In the genomic region with DNA sequence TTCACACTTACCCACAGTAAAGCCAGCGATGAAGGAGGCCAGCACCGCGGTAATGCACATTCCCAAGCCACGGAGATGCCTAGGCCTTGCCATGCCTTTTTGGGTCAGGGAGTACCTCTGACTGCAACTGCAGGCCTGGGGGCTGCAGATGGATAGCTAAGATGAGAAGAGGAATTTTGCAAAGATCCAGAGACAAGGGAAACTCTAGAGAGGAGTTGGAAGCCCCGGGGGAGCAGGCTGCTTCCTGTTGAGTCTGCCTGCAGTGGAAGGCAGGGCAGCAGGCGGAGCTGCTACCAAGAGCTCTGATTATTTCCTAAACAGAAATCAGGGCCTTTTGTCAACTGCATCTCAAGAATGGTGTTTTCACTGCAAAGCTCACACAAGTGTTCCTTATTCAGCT, we compare ENCODE assay signal across 9 mouse cellular contexts. TPM values are rescaled to one million over a fixed set of nuclear protein-coding genes. Genes with fewer than 3 reads are reported as not detected.
DNase-seq lines count a peak whose midpoint lies in the region; ATAC-seq lines count a peak whose summit lies in the region.
"Had no signal": no experiment of that assay in that cellular context is flagged by ENCODE, and none has a peak within 500 bp of the region (broad histone marks: within the 10 kb centered on the region; RNA-seq: fewer than 3 reads in every experiment).

No protein-coding gene starts in this region.

- H3K4me1 ChIP-seq in neural tube, embryonic 15.5 days = no peaks in the 10 kb centered on the region
- no peaks in the 10 kb centered on the region for H3K4me1 ChIP-seq in kidney, embryonic 14.5 days (ENCODE audit: control insufficient read depth, insufficient read depth, low read length)

- H3K27me3 ChIP-seq in neural tube, embryonic 15.5 days (replicated peaks) = no peaks in the 10 kb centered on the region
- H3K27me3 ChIP-seq in kidney, embryonic 14.5 days (ENCODE audit: control insufficient read depth, insufficient read depth, low read length) = no peaks in the 10 kb centered on the region

- H3K9ac ChIP-seq in neural tube, embryonic 15.5 days (replicated peaks) = no peak overlapping the region
- no peak overlapping the region for H3K9ac ChIP-seq in kidney, embryonic 14.5 days (ENCODE audit: low read depth, low read length)

- H3K36me3 ChIP-seq in neural tube, embryonic 15.5 days = no peaks in the 10 kb centered on the region
- H3K36me3 ChIP-seq in kidney, embryonic 14.5 days (ENCODE audit: control insufficient read depth, insufficient read depth, low read length) = no peaks in the 10 kb centered on the region

- no peak overlapping the region for H3K4me2 ChIP-seq in neural tube, embryonic 15.5 days
- no peak overlapping the region; the same call in 1 of the 2 replicates for H3K4me2 ChIP-seq in kidney, embryonic 14.5 days (replicated peaks; ENCODE audit: low read depth, low read length)

- H3K27ac ChIP-seq in neural tube, embryonic 15.5 days (replicated peaks) = no peak overlapping the region
- no peak overlapping the region for H3K27ac ChIP-seq in kidney, embryonic 14.5 days (ENCODE audit: low read depth, low read length)

- 37% methylated on average over 6 of the region's 6 CpGs for WGBS in neural tube, embryonic 15.5 days
- WGBS in kidney, embryonic 14.5 days = 30% methylated on average over 6 of the region's 6 CpGs

- no peak for ATAC-seq in neural tube, embryonic 15.5 days (ENCODE audit: low FRiP score)
- ATAC-seq in kidney, embryonic 14.5 days (ENCODE audit: low FRiP score, low TSS enrichment) = peak; percentile 49; the same call in 1 of the 2 replicates
- ATAC-seq in granulocyte monocyte progenitor cell, adult 5-6 weeks (replicated peaks; ENCODE audit: poor library complexity, severe bottlenecking) = no peak

- peak; percentile 24 for DNase-seq in neural tube, embryonic 10.5 days (ENCODE audit: extremely low spot score, low spot score)
- peak; percentile 94 for DNase-seq in heart, adult 11 months
- DNase-seq in testis, postnatal 14 days (ENCODE audit: low spot score) = peak; percentile 13
- no peak for DNase-seq in adrenal gland, postnatal 14 days
- DNase-seq in cerebellum, adult 9-10 months = no peak

- no peaks in the 10 kb centered on the region for H3K9me3 ChIP-seq in neural tube, embryonic 15.5 days (replicated peaks)
- H3K9me3 ChIP-seq in kidney, embryonic 14.5 days (ENCODE audit: control insufficient read depth, low read length) = no peaks in the 10 kb centered on the region

- no peak overlapping the region for H3K4me3 ChIP-seq in neural tube, embryonic 15.5 days (replicated peaks)
- peak overlapping the region; percentile 18; the same call in 1 of the 2 replicates for H3K4me3 ChIP-seq in kidney, embryonic 14.5 days (ENCODE audit: low read length)

RNA-seq across cellular contexts. Expression of gene Naalad2, which starts 17.0 kb away (rescaled TPM):
- 1.6 and 2.1 TPM in 2 replicates for polyA plus RNA-seq in neural tube, embryonic 15.5 days (2015; fragmentation: Nextera tagmentation; extraction: Ambion mirVana)
- polyA plus RNA-seq in kidney, embryonic 14.5 days (2014; fragmentation: Nextera tagmentation; extraction: Ambion mirVana) = 4.1 and 4.4 TPM in 2 replicates
- 5.4 and 8.1 TPM in 2 replicates for total RNA-seq in adrenal gland, postnatal 14 days (2021)
- total RNA-seq in granulocyte monocyte progenitor cell, adult 5-6 weeks (2014; fragmentation: Nextera tagmentation) = not detected in 2 replicates
- total RNA-seq in granulocyte monocyte progenitor cell, adult 5-6 weeks (2017) = not detected in 2 replicates

RNA-seq across cellular contexts. Expression of gene Ubtfl1, which starts 18.4 kb away (rescaled TPM):
- polyA plus RNA-seq in neural tube, embryonic 15.5 days (2015; fragmentation: Nextera tagmentation; extraction: Ambion mirVana) = not detected in 2 replicates
- polyA plus RNA-seq in kidney, embryonic 14.5 days (2014; fragmentation: Nextera tagmentation; extraction: Ambion mirVana) = not detected in 2 replicates
- total RNA-seq in adrenal gland, postnatal 14 days (2021) = not detected in 2 replicates
- total RNA-seq in granulocyte monocyte progenitor cell, adult 5-6 weeks (2014; fragmentation: Nextera tagmentation) = not detected in 2 replicates
- total RNA-seq in granulocyte monocyte progenitor cell, adult 5-6 weeks (2017) = not detected in 2 replicates
- total RNA-seq: gastrocnemius, postnatal 36 days had no signal

RNA-seq across cellular contexts. Expression of gene Mbd3l2, which starts 44.7 kb away (rescaled TPM):
- not detected in 2 replicates for polyA plus RNA-seq in neural tube, embryonic 15.5 days (2015; fragmentation: Nextera tagmentation; extraction: Ambion mirVana)
- polyA plus RNA-seq in kidney, embryonic 14.5 days (2014; fragmentation: Nextera tagmentation; extraction: Ambion mirVana) = not detected in 2 replicates
- not detected in 2 replicates for total RNA-seq in adrenal gland, postnatal 14 days (2021)
- total RNA-seq in granulocyte monocyte progenitor cell, adult 5-6 weeks (2014; fragmentation: Nextera tagmentation) = not detected in 2 replicates
- total RNA-seq in granulocyte monocyte progenitor cell, adult 5-6 weeks (2017) = not detected in 2 replicates
- total RNA-seq: gastrocnemius, postnatal 36 days had no signal

Comparison
In these comparisons a context has a peak if more than half of its experiments do, and no peak if none do; other contexts are left out.
1. DNase-seq: peak in neural tube, embryonic 10.5 days (single experiment), heart, adult 11 months (single experiment) and testis, postnatal 14 days (single experiment); none in adrenal gland, postnatal 14 days (single experiment) and cerebellum, adult 9-10 months (single experiment).